Mouse (Mus musculus): Measurements from ENCODE around the gene Sfn. TPM values are rescaled to one million over a fixed set of nuclear protein-coding genes. Genes with fewer than 3 reads are reported as not detected.
A peak's percentile ranks its signal among the peaks of the same experiment; 100 is the strongest.

Gene Sfn
- total RNA-seq, 2 experiments from 2014 or later: 1.1 to 1.5 TPM

DNA sequence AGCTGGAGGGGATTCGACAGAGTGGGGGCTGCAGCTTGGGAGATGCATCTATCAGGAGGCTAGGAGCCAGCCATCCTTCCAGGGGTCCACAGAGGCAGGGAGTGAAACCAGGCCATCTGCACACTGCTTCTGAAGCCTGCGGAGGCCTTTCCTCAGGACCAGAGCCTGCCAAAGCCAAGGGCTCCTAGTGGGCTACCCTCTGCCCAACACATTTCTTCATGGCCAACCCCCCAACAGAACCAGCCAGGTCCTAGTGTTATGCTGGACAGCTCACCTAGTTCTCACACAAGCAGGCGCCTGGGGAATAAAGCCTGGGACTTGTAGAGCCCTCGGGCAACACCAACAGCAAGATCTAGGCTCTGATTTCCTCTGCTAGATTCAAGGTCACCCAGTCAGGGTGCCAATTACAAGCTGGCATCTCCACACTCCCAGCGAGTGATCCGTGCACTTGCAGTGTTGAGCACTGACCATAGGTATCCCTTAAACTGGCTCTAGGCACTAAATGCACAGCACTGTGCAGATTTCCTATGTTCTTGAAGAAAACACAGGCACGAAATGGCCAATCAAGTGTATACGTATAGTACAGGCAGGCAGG, 28.5 kb upstream of the Sfn start:
- H3K27ac ChIP-seq: peak overlapping the region; percentile 87
- peak; percentile 33 for DNase-seq
- TF ChIP-seq CTCF (IDR thresholded peaks at IDR 0.05): no peak
- intact Hi-C loops (cut with DNase I): no loop called here
- peak overlapping the region; percentile 88 for H3K4me3 ChIP-seq

DNA sequence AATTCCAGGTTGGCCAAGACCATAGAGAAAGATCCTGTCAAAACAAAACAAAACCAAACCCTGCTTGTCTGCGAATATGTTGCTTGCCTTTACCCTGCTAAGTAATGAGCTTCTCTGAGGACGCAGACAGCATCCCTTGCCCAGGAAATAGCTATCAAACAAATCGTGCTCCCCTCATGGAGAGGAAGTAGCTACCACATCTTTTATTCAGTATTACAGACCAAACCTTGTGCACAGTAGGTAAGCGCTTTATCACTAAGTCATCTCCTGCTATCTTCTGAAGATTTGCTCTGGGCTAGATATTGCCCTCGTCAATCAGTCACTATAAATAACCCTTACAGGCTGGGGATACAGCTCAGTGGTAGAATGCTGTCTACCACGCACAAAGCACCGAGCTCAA, 27.2 kb upstream of the Sfn start:
- intact Hi-C loops (cut with DNase I): no loop called here
- Histone ChIP-seq H3K4me3 (no peak overlapping the region), H3K27ac (peak overlapping the region; percentile 38; the same call in 1 of the 2 replicates)
- TF ChIP-seq CTCF (IDR thresholded peaks at IDR 0.05): no peak
- DNase-seq: no peak

DNA sequence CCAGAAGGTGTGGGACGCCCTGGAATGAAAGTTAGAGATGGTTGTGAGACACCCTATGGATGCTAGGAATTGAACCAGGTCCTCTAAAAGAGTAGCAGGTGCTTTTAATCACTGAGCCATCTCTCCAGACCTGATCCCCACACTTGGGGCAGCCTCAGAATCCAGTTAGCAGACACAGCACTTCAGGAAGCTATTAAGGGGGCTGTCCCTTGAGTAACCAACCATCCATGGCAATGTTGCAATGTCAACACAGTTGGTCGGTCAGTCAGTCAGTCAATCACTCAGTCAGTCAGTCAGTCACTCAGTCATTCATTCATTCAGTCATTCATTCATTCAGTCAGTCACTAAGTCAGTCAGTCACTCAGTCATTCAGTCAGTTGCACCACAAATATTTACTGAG, 26.5 kb upstream of the Sfn start:
- no peak for DNase-seq

DNA sequence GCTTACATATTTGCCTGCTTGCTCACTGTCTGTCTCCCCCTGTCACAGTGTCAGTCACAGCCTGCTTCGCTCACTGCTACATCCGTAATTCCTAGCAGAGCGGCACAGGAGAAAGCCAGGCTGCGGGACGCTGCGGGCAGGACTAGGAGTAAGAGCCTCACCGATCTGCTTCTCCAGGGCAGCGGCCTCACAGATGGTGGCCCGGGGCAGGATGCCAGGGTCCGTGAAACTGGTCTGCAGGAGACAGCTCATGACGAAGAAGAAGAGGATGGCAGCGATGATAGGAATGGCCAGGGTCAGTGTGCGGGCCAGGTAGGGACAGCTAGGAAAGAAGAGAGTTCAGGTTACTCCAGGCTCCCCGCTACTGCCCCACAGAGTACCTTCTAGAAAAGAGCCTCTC, 25.1 kb upstream of the Sfn start:
- DNase-seq: no peak
- Histone ChIP-seq H3K27ac (peak overlapping the region; percentile 87), H3K4me3 (no peak overlapping the region)
- TF ChIP-seq CTCF (IDR thresholded peaks at IDR 0.05): no peak
- intact Hi-C loops (cut with DNase I): no loop called here

More for the DNA sequence above, 26.5 kb upstream of the Sfn start:
- no peak for TF ChIP-seq CTCF (IDR thresholded peaks at IDR 0.05)
- H3K4me3 ChIP-seq: no peak overlapping the region
- intact Hi-C loops (cut with DNase I): no loop called here
- H3K27ac ChIP-seq: no peak overlapping the region; the same call in 1 of the 2 replicates

DNA sequence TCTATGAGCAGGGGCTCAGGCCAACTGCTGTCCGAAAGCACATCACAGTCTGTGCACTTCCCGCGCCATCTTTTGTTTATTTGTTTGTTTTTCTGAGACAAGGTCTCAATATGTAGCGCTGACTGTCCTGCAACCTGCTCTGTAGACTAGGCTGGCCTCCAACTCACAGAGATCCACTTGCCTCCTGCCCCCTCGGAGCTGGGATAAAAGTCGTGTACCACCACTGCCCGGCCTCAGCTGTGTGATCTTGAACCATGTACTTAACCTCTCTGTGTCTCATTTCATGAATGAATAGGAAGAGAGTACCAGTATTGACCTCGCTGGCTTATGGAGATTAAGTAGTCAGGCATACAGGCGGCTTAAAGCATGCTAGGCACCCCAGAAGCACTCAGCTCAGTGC, 24.7 kb upstream of the Sfn start:
- DNase-seq: no peak
- no peak overlapping the region for H3K4me3 ChIP-seq
- intact Hi-C loops (cut with DNase I): no loop called here
- no peak for TF ChIP-seq CTCF (IDR thresholded peaks at IDR 0.05)
- H3K27ac ChIP-seq: peak overlapping the region; percentile 87

DNA sequence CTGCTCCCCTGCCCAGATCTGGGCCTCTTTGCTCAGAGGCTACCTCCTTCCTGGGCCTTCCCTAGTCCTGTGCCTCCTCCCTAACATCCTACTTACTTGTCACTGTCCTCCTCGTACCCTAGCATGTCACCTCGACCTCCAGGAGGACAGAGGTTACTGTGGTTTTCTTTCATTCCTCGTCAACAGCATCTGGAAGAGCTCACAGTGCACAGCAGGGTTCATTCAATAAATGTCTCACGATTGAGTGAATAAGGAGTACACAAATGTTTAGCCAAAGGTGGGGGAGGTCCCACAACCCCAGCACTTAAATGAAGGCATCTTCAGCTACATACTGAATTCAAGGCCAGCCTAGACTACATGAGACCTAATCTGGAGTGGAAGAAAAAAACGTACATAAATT, 24.3 kb upstream of the Sfn start:
- H3K27ac ChIP-seq: peak overlapping the region; percentile 87
- DNase-seq: no peak
- intact Hi-C loops (cut with DNase I): no loop called here
- peak overlapping the region; percentile 36; the same call in 1 of the 2 replicates for H3K4me3 ChIP-seq
- TF ChIP-seq CTCF (IDR thresholded peaks at IDR 0.05): no peak

DNA sequence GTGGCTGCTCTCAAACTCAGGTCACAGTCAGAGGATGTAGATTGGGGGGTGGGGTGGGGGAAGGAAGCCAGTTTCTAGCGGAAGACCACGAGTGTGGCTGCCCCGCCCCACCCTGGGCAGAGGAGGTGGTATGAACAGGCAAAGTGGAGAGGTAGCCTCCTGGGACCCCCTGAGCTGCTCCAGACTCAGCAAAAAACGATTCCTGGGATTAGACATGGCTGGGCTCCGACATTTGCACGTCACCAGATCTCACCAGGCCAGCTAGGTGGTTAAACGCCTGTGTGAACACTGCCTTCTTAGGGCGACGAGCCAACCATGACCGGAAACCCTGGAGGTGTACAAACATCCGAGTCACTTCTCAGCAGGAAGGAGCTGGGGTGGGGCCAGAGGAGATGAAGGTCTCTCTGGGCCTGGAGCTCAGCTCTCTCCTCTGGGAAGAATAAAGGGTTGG, 23.7 kb upstream of the Sfn start:
- Histone ChIP-seq H3K27ac (peak overlapping the region; percentile 87), H3K4me3 (peak overlapping the region; percentile 36)
- intact Hi-C loops (cut with DNase I): no loop called here
- no peak for TF ChIP-seq CTCF (IDR thresholded peaks at IDR 0.05)
- peak; percentile 62 for DNase-seq

DNA sequence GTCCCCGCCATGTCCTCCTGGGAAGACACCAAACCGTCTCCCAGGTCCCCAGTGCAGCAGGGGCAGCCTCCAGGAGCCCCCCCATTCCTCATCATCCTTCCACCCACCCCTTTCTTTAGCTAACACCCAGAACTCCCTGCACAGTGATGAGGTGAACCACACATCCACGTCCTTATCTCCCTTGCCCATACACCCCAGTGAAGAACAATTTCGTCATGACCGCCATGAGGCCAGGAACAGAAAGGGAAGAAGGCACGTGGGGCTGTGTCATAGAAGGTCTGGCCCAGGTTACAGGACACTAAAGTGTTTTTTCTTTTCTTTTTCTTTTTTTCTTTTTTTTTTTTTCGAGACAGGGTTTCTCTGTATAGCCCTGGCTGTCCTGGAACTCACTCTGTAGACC, 22.9 kb upstream of the Sfn start:
- H3K27ac ChIP-seq: peak overlapping the region; percentile 87
- intact Hi-C loops (cut with DNase I): no loop called here
- TF ChIP-seq CTCF (IDR thresholded peaks at IDR 0.05): no peak
- no peak for DNase-seq
- H3K4me3 ChIP-seq: no peak overlapping the region; the same call in 1 of the 2 replicates

DNA sequence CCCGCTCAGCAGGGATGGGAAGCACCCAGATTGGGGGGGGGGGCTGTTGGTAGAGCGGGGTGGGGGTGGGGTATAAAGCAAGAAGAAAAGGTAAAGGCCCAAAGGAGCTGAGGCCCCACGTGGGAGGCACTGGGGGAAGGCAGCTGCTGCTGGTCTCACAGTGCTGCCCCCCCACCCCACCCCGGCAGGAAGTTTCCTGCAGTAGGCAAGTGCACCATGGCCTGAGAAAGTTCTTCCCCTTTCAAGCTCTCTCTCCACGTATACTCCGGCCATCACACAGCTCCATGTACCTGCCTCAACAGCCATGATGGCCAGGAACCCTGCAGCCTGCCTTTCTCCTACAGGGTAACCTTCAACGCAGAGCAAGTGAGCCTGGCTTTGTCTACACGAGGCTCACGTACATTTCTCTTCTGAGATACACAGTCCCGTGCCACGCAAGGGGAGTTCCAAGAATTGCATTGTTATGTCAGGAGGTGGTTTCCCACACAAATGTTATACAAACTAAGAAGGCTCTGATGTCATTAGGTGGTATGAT, 20.3 kb upstream of the Sfn start:
- intact Hi-C loops (cut with DNase I): no loop called here
- DNase-seq: no peak
- TF ChIP-seq CTCF (IDR thresholded peaks at IDR 0.05): no peak
- Histone ChIP-seq H3K27ac (no peak overlapping the region), H3K4me3 (no peak overlapping the region)

DNA sequence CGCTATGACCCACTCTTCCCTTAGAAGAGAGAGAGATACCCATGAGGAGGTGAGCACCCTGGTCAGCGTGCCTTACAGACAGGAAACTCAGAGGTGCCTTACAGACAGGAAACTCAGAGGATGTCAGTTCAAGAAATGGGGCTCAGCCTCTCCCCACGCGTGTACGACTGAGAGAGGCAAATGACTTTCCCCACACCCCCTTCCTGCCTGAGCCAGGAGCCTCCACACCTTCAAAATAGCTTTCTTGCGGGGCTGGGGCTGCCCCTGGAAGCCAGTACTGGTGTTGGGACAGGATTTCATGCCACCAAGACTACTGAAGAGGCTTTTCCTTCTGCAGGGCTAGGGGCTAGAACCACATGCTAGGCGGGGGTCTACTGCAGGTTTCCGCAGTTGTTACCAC, 18.7 kb upstream of the Sfn start:
- intact Hi-C loops (cut with DNase I): no loop called here

DNA sequence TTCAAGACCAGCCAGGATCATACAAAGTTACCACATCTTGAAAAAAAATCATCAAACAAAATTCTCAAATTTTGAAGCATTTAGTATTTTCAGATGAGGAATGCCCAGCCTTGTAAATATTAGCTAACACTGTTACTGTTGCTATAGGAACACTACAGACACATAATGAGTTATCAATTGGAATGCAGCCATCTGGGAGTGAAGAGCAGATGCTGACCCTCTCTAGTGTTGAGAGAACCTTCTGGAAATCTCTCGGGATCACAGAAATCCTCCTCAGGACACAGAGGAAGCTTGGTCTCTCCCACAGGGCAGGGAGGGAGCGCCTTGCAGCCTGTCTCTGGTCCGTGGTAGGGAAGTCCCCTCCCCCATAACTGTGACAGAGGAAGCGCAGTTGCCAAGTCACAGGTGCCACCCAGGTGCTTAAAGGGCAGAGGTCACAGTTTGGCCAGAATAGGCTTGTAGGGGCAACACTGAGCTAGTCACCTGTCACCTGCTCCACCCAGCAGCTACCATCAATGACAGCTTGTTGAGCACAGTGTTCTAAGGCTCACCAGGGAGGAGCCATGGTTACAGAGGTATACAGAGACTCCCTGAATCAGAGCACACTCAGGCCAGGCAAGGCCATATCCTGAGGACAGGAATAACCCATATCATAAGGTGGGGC, 17.6 kb upstream of the Sfn start:
- no peak for TF ChIP-seq CTCF (IDR thresholded peaks at IDR 0.05)
- Histone ChIP-seq H3K4me3 (no peak overlapping the region), H3K27ac (no peak overlapping the region)
- intact Hi-C loops (cut with DNase I): no loop called here
- DNase-seq: no peak

More for the DNA sequence above, 18.7 kb upstream of the Sfn start:
- DNase-seq: no peak
- no peak for TF ChIP-seq CTCF (IDR thresholded peaks at IDR 0.05)
- peak overlapping the region; percentile 28; the same call in 1 of the 2 replicates for H3K27ac ChIP-seq
- no peak overlapping the region for H3K4me3 ChIP-seq

DNA sequence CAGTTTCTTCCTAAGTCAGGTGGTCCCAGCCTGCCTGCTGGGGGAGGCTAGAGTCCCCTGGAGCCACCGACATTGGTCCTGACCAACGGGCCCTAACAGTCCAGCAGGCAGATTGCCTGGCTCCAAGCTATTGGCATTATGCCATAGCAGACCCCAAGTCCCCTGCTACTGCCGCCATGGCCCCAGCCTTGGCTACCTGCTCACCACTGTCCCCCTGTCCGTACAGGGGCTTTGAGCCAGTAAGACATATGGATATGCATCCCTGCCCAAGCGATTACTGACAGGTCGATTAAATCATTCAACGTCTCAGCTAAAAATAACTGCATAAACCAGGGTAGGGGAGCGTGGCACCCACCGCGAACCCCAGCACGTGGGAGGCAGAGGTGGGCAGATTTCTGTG, 16.0 kb upstream of the Sfn start:
- DNase-seq: no peak
- Histone ChIP-seq H3K4me3 (no peak overlapping the region), H3K27ac (no peak overlapping the region)
- intact Hi-C loops (cut with DNase I): no loop called here
- no peak for TF ChIP-seq CTCF (IDR thresholded peaks at IDR 0.05)

DNA sequence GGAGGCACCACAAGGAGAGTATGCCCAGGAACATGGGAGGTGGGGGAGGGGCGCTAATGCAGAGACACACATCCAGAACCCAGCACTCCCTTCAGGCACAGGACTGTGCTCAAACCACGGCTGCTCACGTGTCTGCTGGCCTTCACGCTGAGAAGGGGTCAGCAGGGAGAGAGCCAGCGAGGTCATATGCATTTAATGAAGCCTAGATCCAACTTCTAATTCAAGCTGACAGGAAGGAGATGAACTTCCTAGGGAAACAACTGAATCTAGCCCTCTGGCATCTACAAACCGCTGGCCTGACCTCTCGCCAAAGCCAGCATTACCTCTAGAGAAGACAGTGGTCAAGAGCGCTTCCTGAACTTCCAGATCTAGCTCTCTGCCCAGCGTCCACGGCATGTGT, 13.4 kb upstream of the Sfn start:
- DNase-seq: no peak
- peak overlapping the region; percentile 48; the same call in 1 of the 2 replicates for H3K27ac ChIP-seq
- intact Hi-C loops (cut with DNase I): no loop called here
- no peak overlapping the region for H3K4me3 ChIP-seq
- no peak for TF ChIP-seq CTCF (IDR thresholded peaks at IDR 0.05)
